Comparison of ENCODE assay signal across 21 mouse cellular contexts in the genomic region with DNA sequence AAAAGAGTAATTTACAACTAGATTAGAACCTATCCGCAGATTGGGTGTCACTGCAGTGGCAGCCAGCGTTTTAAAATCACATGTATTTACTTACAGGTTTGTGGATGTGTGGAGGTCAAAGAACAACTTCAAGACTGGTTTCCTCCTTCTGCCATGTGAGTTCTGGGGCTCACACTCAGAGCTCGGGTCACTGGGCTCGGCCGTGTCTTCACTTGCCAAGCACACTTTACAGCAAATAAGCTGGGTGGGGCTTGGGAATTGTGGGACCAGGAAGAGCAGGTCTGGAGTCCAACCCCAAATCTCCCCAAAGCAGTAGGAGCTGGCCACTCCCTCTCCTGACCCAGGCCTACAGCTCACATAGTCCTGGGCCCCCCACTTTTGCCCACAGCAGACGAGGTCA.
"Had no signal": no experiment of that assay in that cellular context is flagged by ENCODE, and none has a peak within 500 bp of the region (broad histone marks: within the 10 kb centered on the region; RNA-seq: fewer than 3 reads in every experiment).

No protein-coding gene starts in this region.

- H3K4me2 ChIP-seq: lung, embryonic 14.5 days; midbrain, embryonic 11.5 days; midbrain, embryonic 13.5 days; neural tube, embryonic 13.5 days; neural tube, embryonic 15.5 days had no signal

- H3K36me3 ChIP-seq: midbrain, embryonic 13.5 days; neural tube, embryonic 13.5 days; neural tube, embryonic 15.5 days had no signal

- H3K27me3 ChIP-seq: megakaryocyte, embryonic 14.5 days; midbrain, embryonic 13.5 days; neural tube, embryonic 13.5 days had no signal

- H3K4me3 ChIP-seq: megakaryocyte, embryonic 14.5 days; midbrain, embryonic 13.5 days; myocyte; neural tube, embryonic 13.5 days; neural tube, embryonic 15.5 days had no signal

- ATAC-seq: midbrain, embryonic 13.5 days; midbrain, embryonic 16.5 days had no signal

- H3K27ac ChIP-seq: liver, embryonic 14.5 days; macrophage; midbrain, embryonic 13.5 days; neural tube, embryonic 13.5 days; neural tube, embryonic 15.5 days had no signal

- H3K9ac ChIP-seq: liver, embryonic 14.5 days; lung, embryonic 14.5 days; midbrain, embryonic 13.5 days; neural tube, embryonic 13.5 days; neural tube, embryonic 15.5 days had no signal

- H3K4me1 ChIP-seq: megakaryocyte, embryonic 14.5 days; midbrain, embryonic 13.5 days; neural tube, embryonic 13.5 days; neural tube, embryonic 15.5 days had no signal

- H3K9me3 ChIP-seq: megakaryocyte, embryonic 14.5 days; midbrain, embryonic 13.5 days; neural tube, embryonic 13.5 days; neural tube, embryonic 15.5 days had no signal

- DNase-seq: lung, adult 18-20 months; lung, embryonic 14.5 days; lung, postnatal 10 days; lung, postnatal 36 days; retina, postnatal 1 day; right cerebral cortex, adult 18-20 months; right cerebral cortex, postnatal 25 days; right cerebral cortex, postnatal 4 days; spleen, adult 18-20 months; thymus, adult 18-20 months; thymus, postnatal 14 days; thymus, postnatal 36 days had no signal
